Mouse (Mus musculus) olfactory bulb, adult 2 months (tissue): Measurements from ENCODE around the gene Stap2.

Source experiments
- CTCF ChIP-seq: fragments of 200-500 bp; IDR thresholded peaks from 2 replicates; pipeline ENCODE4 v1.5.1; 2012; ENCODE audit warnings: low read depth, mild to moderate bottlenecking, low read length, moderate library complexity; ENCODE audit not compliant: insufficient read depth
- POLR2A ChIP-seq: fragments of 200-500 bp; IDR thresholded peaks from 2 replicates; pipeline ENCODE4 v1.6.1; 2012; ENCODE audit warnings: mild to moderate bottlenecking, low read depth, low read length, moderate library complexity; ENCODE audit not compliant: insufficient read depth

- TF ChIP-seq POLR2A (no peak), CTCF (no peak)
Observed at GRCm38 (mm10) chr17:56016793-56017785, 11.7 kb upstream of the Stap2 start.
